Mouse (Mus musculus): Measurements from ENCODE around the gene Lyg1. TPM values are rescaled to one million over a fixed set of nuclear protein-coding genes. Genes with fewer than 3 reads are reported as not detected.

The Lyg1 gene
- polyA plus RNA-seq, 1 experiment, result not detected

DNA sequence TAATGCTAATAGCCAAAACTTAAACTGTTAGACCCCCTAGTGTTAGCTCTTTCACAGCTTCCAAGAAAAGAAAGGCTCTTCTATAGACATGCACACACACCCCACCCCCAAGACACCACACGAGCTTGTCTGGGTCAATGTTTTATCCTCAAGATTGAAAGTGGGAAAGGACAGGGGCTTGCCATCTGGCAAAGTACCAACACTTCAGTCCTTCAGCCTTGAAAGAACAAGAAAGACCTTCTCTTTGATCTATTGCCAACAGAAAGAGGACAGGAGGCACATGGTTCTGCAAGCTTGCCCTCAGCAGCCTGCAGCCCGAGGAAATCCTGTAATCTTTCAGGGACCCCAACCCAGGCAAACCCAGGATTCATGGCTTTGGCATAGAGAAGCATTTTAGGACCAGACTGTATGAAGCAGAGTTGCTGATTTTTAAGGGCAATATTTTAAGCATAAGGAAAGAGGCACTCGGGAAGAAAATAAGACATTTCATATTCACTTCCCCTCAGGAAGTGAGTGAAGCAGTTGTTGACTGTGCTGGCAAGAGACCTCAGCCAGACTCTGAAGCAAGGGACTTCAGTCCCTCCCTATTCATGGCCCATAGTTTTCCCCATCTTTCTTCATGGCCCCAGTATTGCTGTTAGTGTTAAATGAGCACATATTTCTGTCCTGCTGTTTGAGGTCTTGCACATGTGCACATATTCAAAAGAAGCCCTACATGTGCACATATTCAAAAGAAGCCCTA, 698 bp downstream of the Lyg1 start:
- H3K36me3 ChIP-seq (replicated peaks; ENCODE audit: low read length), result no peaks in the 10 kb centered on the region
- TF ChIP-seq GATA1 (IDR thresholded peaks at IDR 0.05; ENCODE audit: borderline replicate concordance, low read length) (no peak), FLI1 (IDR thresholded peaks at IDR 0.05; ENCODE audit: low read length) (no peak)
- H3K4me3 ChIP-seq (replicated peaks), result peak overlapping the region; percentile 65
- H3K4me1 ChIP-seq, result peaks cover 18% of the 10 kb centered on the region
- H3K9me3 ChIP-seq, result peaks cover 15% of the 10 kb centered on the region
- H3K27me3 ChIP-seq (replicated peaks), result peaks cover 25% of the 10 kb centered on the region

DNA sequence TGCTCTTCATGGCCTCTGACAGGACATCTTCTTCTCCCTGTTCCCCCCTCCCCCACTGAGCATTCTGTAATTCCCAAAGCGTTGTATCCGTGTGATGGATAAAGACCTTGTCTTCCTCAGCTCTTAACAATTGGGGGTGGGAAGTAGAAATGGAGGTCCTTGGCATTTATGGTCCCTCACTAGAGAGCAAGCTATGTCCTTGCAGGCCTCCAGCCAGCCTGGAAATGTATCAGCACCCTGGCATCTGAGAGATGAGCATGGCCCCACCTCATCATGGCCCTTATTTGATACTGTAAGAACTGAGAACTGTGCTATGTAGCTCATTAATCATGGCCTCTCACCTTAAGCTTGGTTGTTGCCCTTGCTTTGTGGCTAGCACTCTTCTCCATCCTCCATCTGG, 2.3 kb downstream of the Lyg1 start:
- Histone ChIP-seq H3K27me3 (replicated peaks) (peaks cover 34% of the 10 kb centered on the region), H3K9me3 (peaks cover 4% of the 10 kb centered on the region), H3K4me3 (replicated peaks) (no peak overlapping the region), H3K36me3 (replicated peaks; ENCODE audit: low read length) (no peaks in the 10 kb centered on the region), H3K4me1 (peaks cover 24% of the 10 kb centered on the region)
- TF ChIP-seq FLI1 (IDR thresholded peaks at IDR 0.05; ENCODE audit: low read length) (no peak), GATA1 (IDR thresholded peaks at IDR 0.05; ENCODE audit: borderline replicate concordance, low read length) (no peak)

DNA sequence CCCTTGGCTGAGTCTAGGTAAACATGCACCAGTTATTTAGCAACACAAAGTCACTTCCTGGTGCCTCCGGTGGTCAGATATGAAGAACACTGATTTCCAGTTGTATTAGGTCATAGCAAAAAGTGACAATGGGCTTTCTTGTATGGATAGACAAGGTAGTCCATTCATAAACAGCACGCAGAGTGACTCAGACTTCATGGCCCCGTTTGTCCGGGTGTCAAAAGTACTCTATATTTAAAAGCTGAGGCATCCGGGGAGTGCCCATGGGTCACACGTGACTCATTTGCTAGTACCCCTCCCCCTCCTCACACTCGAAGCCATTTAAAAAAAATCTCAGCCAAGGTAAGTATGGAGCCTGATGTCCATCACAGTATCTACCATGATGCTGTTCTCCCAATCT, 2.8 kb downstream of the Lyg1 start:
- Histone ChIP-seq H3K4me1 (peaks cover 24% of the 10 kb centered on the region), H3K9me3 (peaks cover 4% of the 10 kb centered on the region), H3K4me3 (replicated peaks) (no peak overlapping the region), H3K36me3 (replicated peaks; ENCODE audit: low read length) (no peaks in the 10 kb centered on the region), H3K27me3 (replicated peaks) (peaks cover 38% of the 10 kb centered on the region)
- TF ChIP-seq GATA1 (IDR thresholded peaks at IDR 0.05; ENCODE audit: borderline replicate concordance, low read length), result no peak
- TF ChIP-seq FLI1 (IDR thresholded peaks at IDR 0.05; ENCODE audit: low read length), result no peak

DNA sequence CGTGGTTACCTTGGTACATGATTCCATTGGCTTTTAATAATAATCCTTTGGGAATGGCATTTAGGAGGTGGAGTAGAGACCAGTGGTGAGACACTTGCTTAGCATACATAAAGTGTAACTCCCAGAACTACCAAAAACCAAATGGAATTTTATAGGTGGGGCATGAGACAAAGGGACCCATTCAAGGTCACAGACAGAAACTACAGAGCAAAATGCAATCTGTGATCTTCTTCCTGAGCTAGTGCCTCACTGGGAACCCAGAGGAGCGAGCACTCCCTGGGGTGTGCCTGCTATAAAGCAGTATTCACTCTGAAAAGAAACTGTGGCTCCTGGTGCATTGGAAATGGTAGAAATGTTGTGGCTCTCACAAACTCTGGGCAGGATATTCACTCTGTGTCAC, 8.7 kb downstream of the Lyg1 start:
- peaks cover 13% of the 10 kb centered on the region for H3K4me1 ChIP-seq
- H3K27me3 ChIP-seq (replicated peaks), result peaks cover 47% of the 10 kb centered on the region
- TF ChIP-seq GATA1 (IDR thresholded peaks at IDR 0.05; ENCODE audit: borderline replicate concordance, low read length) (no peak), FLI1 (IDR thresholded peaks at IDR 0.05; ENCODE audit: low read length) (no peak)
- no peak overlapping the region for H3K4me3 ChIP-seq (replicated peaks)
- no peaks in the 10 kb centered on the region for H3K36me3 ChIP-seq (replicated peaks; ENCODE audit: low read length)
- 0 out of 2 replicates have a peak, but pooled peaks cover 4% of the 10 kb centered on the region for H3K9me3 ChIP-seq

DNA sequence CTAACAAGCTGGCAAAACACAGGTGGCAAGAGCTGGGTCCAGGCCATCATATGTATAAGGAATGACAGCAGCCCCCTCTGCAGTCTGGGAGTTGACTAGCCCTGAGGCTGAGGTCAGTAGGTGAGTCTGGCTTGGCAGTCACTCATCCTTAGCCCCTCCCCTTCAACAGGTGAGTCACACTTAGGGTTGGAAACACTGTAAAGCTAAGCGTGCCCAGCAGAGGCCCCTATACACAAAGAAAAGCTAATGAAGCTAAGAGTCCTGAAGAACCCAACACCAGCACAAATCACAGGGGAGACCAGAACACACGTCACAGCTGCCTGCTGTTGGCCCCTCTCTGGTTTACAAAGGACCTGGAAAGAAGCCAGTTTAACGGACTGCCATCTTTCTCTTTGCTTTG, 25.8 kb downstream of the Lyg1 start:
- H3K4me3 ChIP-seq (replicated peaks), result no peak overlapping the region
- H3K36me3 ChIP-seq (replicated peaks; ENCODE audit: low read length), result no peaks in the 10 kb centered on the region
- H3K9me3 ChIP-seq, result peaks cover 3% of the 10 kb centered on the region
- TF ChIP-seq GATA1 (IDR thresholded peaks at IDR 0.05; ENCODE audit: borderline replicate concordance, low read length), result no peak
- no peak for TF ChIP-seq FLI1 (IDR thresholded peaks at IDR 0.05; ENCODE audit: low read length)
- H3K4me1 ChIP-seq, result peaks cover 13% of the 10 kb centered on the region
- peaks cover 2% of the 10 kb centered on the region for H3K27me3 ChIP-seq (replicated peaks)

DNA sequence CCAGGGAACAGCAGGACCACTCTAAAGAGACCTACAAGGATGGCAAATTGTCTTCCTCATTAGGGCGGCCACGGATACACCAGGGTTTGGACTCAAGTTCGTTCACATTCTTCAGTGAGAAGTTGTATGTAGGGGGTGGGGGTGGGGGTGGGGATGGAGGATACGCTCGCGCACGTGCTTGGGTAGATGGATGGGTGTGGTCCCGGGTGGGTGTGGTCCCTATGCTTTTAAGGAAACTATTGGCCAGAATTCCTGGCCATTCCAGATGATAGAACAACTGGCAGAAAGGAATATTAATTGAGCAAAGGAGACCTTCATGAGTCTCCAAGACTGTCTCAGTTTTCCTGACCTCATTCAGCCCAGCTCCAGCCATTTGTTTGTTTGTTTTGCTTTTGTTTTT, 31.6 kb downstream of the Lyg1 start:
- TF ChIP-seq GATA1 (IDR thresholded peaks at IDR 0.05; ENCODE audit: borderline replicate concordance, low read length) (no peak), FLI1 (IDR thresholded peaks at IDR 0.05; ENCODE audit: low read length) (no peak)

DNA sequence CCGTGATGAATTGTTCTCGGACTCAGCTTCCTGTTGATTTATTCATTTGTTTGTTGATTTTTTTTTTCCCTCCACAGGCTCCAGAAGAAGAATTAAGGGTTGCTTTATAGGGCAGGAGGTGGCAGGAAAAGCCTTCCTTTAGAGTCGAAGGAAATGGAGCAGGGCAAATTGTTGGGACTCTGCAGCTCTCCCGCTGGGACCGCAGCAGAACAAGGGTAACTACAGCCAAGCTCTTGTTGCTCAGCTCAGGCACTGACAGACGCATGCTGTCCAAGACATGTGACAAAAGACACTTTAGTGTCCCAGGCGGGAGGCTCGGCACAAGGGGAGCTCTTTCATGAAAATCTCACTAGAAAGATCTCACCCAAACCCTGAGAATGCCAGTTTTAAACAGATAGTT, 35.0 kb downstream of the Lyg1 start:
- Histone ChIP-seq H3K36me3 (replicated peaks; ENCODE audit: low read length) (no peaks in the 10 kb centered on the region), H3K4me1 (no peaks in the 10 kb centered on the region), H3K27me3 (replicated peaks) (peaks cover 30% of the 10 kb centered on the region), H3K4me3 (replicated peaks) (no peak overlapping the region), H3K9me3 (peaks cover 3% of the 10 kb centered on the region; the same call in 1 of the 2 replicates)
- TF ChIP-seq FLI1 (IDR thresholded peaks at IDR 0.05; ENCODE audit: low read length) (no peak), GATA1 (IDR thresholded peaks at IDR 0.05; ENCODE audit: borderline replicate concordance, low read length) (no peak)

More for the DNA sequence above, 31.6 kb downstream of the Lyg1 start:
- no peaks in the 10 kb centered on the region for H3K36me3 ChIP-seq (replicated peaks; ENCODE audit: low read length)
- peaks cover 3% of the 10 kb centered on the region; the same call in 1 of the 2 replicates for H3K9me3 ChIP-seq
- peaks cover 11% of the 10 kb centered on the region for H3K4me1 ChIP-seq
- H3K4me3 ChIP-seq (replicated peaks), result no peak overlapping the region
- H3K27me3 ChIP-seq (replicated peaks), result peaks cover 10% of the 10 kb centered on the region

DNA sequence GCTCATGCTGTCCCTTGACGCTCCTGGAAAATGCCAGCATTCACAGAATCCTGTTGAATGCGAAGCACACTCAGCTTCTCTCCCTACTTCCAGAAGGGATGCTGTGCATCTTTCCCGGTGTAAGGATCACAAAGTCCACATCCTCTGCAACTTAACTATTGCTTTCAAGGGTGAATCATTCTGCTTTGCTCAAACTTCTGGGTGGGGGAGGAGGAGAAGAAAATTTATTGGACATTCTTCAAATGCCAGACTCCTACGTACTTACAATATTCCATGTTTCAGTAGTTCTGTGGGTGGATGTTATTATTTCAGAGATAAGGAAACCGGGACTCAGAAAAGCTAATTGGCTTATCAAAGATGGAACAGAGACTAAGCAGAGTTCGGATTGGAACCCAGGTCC, 39.5 kb downstream of the Lyg1 start:
- no peaks in the 10 kb centered on the region for H3K9me3 ChIP-seq
- no peaks in the 10 kb centered on the region for H3K36me3 ChIP-seq (replicated peaks; ENCODE audit: low read length)
- no peaks in the 10 kb centered on the region for H3K4me1 ChIP-seq
- H3K4me3 ChIP-seq (replicated peaks), result no peak overlapping the region
- H3K27me3 ChIP-seq (replicated peaks), result peaks cover 42% of the 10 kb centered on the region
- no peak for TF ChIP-seq FLI1 (IDR thresholded peaks at IDR 0.05; ENCODE audit: low read length)
- no peak for TF ChIP-seq GATA1 (IDR thresholded peaks at IDR 0.05; ENCODE audit: borderline replicate concordance, low read length)

DNA sequence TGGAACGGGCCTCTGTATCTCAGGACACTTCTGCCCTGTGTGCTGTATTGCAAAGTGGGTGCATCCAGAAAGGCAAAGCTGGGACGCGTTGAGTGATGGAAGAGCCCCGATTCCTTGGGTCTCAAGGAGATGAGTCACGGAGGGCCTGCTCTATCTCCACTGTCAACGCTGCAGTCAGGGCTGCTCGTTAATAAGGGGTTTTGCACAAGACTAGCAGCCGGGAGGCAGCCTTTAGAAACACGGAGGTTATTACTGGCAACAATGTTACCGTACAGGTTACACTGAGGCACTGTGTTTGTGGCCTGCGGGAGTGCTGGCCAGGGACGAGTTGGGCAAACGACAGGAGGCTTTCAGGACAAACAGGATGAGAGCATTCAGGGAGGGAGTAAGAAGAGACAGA, 39.9 kb downstream of the Lyg1 start:
- peaks cover 41% of the 10 kb centered on the region for H3K27me3 ChIP-seq (replicated peaks)
- no peaks in the 10 kb centered on the region for H3K4me1 ChIP-seq
- no peaks in the 10 kb centered on the region for H3K36me3 ChIP-seq (replicated peaks; ENCODE audit: low read length)
- no peaks in the 10 kb centered on the region for H3K9me3 ChIP-seq
- TF ChIP-seq GATA1 (IDR thresholded peaks at IDR 0.05; ENCODE audit: borderline replicate concordance, low read length) (no peak), FLI1 (IDR thresholded peaks at IDR 0.05; ENCODE audit: low read length) (no peak)
- no peak overlapping the region for H3K4me3 ChIP-seq (replicated peaks)

DNA sequence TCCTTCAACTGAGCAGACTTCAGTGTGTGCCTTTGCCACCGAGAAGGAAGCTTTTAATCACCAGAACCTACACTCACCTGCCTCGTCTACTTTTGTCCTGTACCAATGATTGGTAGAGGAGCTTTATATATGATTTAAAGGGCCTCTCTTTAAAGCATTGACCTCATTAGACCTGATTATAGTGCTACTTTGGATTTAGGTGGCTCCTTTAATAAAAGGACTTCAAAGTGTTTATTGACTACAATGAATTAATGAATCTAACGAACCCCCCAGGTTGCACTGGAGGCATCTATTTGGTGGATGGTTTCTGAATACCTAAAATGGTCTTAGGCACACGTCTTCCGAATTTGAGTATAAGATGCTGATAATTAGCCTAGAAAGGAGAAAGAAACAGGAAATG, 41.2 kb downstream of the Lyg1 start, which contains the start of gene Lyg2:
Gene Lyg2, minus strand, starts transcription at position 101 of the 400 bp plus-strand sequence.
- peaks cover 41% of the 10 kb centered on the region for H3K27me3 ChIP-seq (replicated peaks)
- no peaks in the 10 kb centered on the region for H3K9me3 ChIP-seq
- H3K4me1 ChIP-seq, result no peaks in the 10 kb centered on the region
- H3K36me3 ChIP-seq (replicated peaks; ENCODE audit: low read length), result no peaks in the 10 kb centered on the region
- TF ChIP-seq GATA1 (IDR thresholded peaks at IDR 0.05; ENCODE audit: borderline replicate concordance, low read length) (no peak), FLI1 (IDR thresholded peaks at IDR 0.05; ENCODE audit: low read length) (no peak)
- peak within 1 kb of the TSS; percentile 44 for H3K4me3 ChIP-seq (replicated peaks)
